ENCODE assay signal across 9 mouse cellular contexts in genomic region chr9:81632736-81633436, GRCm38 (mm10). TPM values are rescaled to one million over a fixed set of nuclear protein-coding genes. Genes with fewer than 3 reads are reported as not detected.
DNase-seq lines count a peak whose midpoint lies in the region; ATAC-seq and TF ChIP-seq lines count a peak whose summit lies in the region.
"Had no signal": no experiment of that assay in that cellular context is flagged by ENCODE, and none has a peak within 500 bp of the region (broad histone marks: within the 10 kb centered on the region; RNA-seq: fewer than 3 reads in every experiment).

No protein-coding gene starts in this region.

- no peak overlapping the region for H3K27ac ChIP-seq in embryonic facial prominence, embryonic 11.5 days (replicated peaks; ENCODE audit: low read depth, low read length)
- no peak overlapping the region for H3K27ac ChIP-seq in heart, embryonic 16.5 days (ENCODE audit: low read length)
- no peak overlapping the region; the same call in 1 of the 2 replicates for H3K27ac ChIP-seq in midbrain, embryonic 12.5 days (replicated peaks)

- H3K4me3 ChIP-seq in E14TG2a.4 (replicated peaks; ENCODE audit: low read length), result peak overlapping the region; percentile 89
- H3K4me3 ChIP-seq in embryonic facial prominence, embryonic 11.5 days (ENCODE audit: low read depth, low read length), result peak overlapping the region; percentile 75
- peak overlapping the region; percentile 78 for H3K4me3 ChIP-seq in heart, embryonic 16.5 days (ENCODE audit: low read length)
- H3K4me3 ChIP-seq in midbrain, embryonic 12.5 days, result peak overlapping the region; percentile 78

- peak; percentile 37 to 38 for DNase-seq in cerebellum, postnatal 14 days
- DNase-seq in cerebellum, adult 11 months, result no peak
- peak; percentile 56 for DNase-seq in embryonic facial prominence, embryonic 11.5 days (ENCODE audit: low spot score)
- peak; percentile 17 to 42 for DNase-seq in left cerebral cortex, postnatal 25 days (ENCODE audit: low spot score in 2 of 2)
- DNase-seq in thymus, postnatal 36 days, result peak; percentile 6 to 26

- H3K4me2 ChIP-seq in embryonic facial prominence, embryonic 11.5 days (ENCODE audit: low read depth, low read length), result peak overlapping the region; percentile 99
- H3K4me2 ChIP-seq in heart, embryonic 16.5 days (ENCODE audit: low read depth, low read length), result peak overlapping the region; percentile 100
- H3K4me2 ChIP-seq in midbrain, embryonic 12.5 days (replicated peaks), result peak overlapping the region; percentile 100

- 0% methylated on average over 47 of the region's 47 CpGs for whole genome bisulfite sequencing in embryonic facial prominence, embryonic 11.5 days
- WGBS in heart, embryonic 16.5 days, result 1% methylated on average over 47 of the region's 47 CpGs
- WGBS in midbrain, embryonic 12.5 days, result under 1% methylated on average over 46 of the region's 47 CpGs

- peak; percentile 71 for ATAC-seq in embryonic facial prominence, embryonic 11.5 days (replicated peaks; ENCODE audit: insufficient number of reproducible peaks, low FRiP score, low TSS enrichment, low read depth)
- peak; percentile 35 for ATAC-seq in heart, embryonic 16.5 days (replicated peaks; ENCODE audit: extremely low read depth, insufficient read depth, low FRiP score)
- peak; percentile 76 for ATAC-seq in midbrain, embryonic 12.5 days (ENCODE audit: low FRiP score, low read depth)

- H3K27me3 ChIP-seq in E14TG2a.4 (ENCODE audit: insufficient read depth, low read length), result peaks cover 39% of the 10 kb centered on the region
- H3K27me3 ChIP-seq in embryonic facial prominence, embryonic 11.5 days (ENCODE audit: control insufficient read depth, insufficient read depth, low read length), result peaks cover 16% of the 10 kb centered on the region; the same call in 1 of the 2 replicates
- H3K27me3 ChIP-seq in heart, embryonic 16.5 days (ENCODE audit: control insufficient read depth, insufficient read depth, low read length), result peaks cover 23% of the 10 kb centered on the region
- H3K27me3 ChIP-seq in midbrain, embryonic 12.5 days, result peaks cover 56% of the 10 kb centered on the region
- H3K27me3 ChIP-seq: CH12.LX had no signal

- H3K9me3 ChIP-seq in E14TG2a.4 (ENCODE audit: low read length), result no peaks in the 10 kb centered on the region; the same call in 1 of the 2 replicates
- H3K9me3 ChIP-seq in embryonic facial prominence, embryonic 11.5 days (replicated peaks; ENCODE audit: control insufficient read depth, low read length), result no peaks in the 10 kb centered on the region
- no peaks in the 10 kb centered on the region for H3K9me3 ChIP-seq in heart, embryonic 16.5 days (replicated peaks; ENCODE audit: control insufficient read depth, low read length)
- H3K9me3 ChIP-seq in midbrain, embryonic 12.5 days, result no peaks in the 10 kb centered on the region

- H3K4me1 ChIP-seq in E14TG2a.4 (replicated peaks; ENCODE audit: low read depth, low read length), result peaks cover 44% of the 10 kb centered on the region
- H3K4me1 ChIP-seq in embryonic facial prominence, embryonic 11.5 days (ENCODE audit: control insufficient read depth, insufficient read depth, low read length), result no peaks in the 10 kb centered on the region
- peaks cover 9% of the 10 kb centered on the region for H3K4me1 ChIP-seq in heart, embryonic 16.5 days (ENCODE audit: control insufficient read depth, insufficient read depth, low read length)
- H3K4me1 ChIP-seq in midbrain, embryonic 12.5 days, result peaks cover 20% of the 10 kb centered on the region; the same call in 1 of the 2 replicates

- H3K36me3 ChIP-seq in E14TG2a.4 (ENCODE audit: insufficient read depth, low read length), result no peaks in the 10 kb centered on the region
- H3K36me3 ChIP-seq in embryonic facial prominence, embryonic 11.5 days (replicated peaks; ENCODE audit: control insufficient read depth, insufficient read depth, low read depth, low read length), result no peaks in the 10 kb centered on the region
- H3K36me3 ChIP-seq in heart, embryonic 16.5 days (ENCODE audit: control insufficient read depth, insufficient read depth), result no peaks in the 10 kb centered on the region
- H3K36me3 ChIP-seq in midbrain, embryonic 12.5 days, result no peaks in the 10 kb centered on the region

- H3K9ac ChIP-seq in embryonic facial prominence, embryonic 11.5 days (replicated peaks; ENCODE audit: low read length), result peak overlapping the region; percentile 63
- H3K9ac ChIP-seq in heart, embryonic 16.5 days (ENCODE audit: low read length), result peak overlapping the region; percentile 77
- H3K9ac ChIP-seq in midbrain, embryonic 12.5 days (replicated peaks), result peak overlapping the region; percentile 64

- TF ChIP-seq CTCF in E14TG2a.4 (conservative IDR thresholded peaks at IDR 0.05; ENCODE audit: low read length), result no peak

- intact Hi-C loops in left cerebral cortex, postnatal 25 days (cut with DNase I), result loop anchor here (5.0 kb wide), 3 partner anchors 229 to 1179 kb away; partner anchors contain the start of gene Mei4

RNA-seq across cellular contexts. Expression of gene Htr1b, which starts 0.7 kb away (rescaled TPM):
- 0.69 and 1.2 TPM in 2 replicates for polyA plus RNA-seq in embryonic facial prominence, embryonic 11.5 days (2014; fragmentation: Nextera tagmentation; extraction: Ambion mirVana)
- polyA plus RNA-seq in heart, embryonic 16.5 days (2015; fragmentation: Nextera tagmentation; extraction: Ambion mirVana), result 0.42 TPM in 2 replicates
- 10 to 100 TPM; 13.1 to 19.7 TPM for total RNA-seq in left cerebral cortex, postnatal 25 days (2021)
- 0.51 and 0.58 TPM in 2 replicates for polyA plus RNA-seq in midbrain, embryonic 12.5 days (2016; fragmentation: Nextera tagmentation; extraction: Ambion mirVana)
- total RNA-seq: CH12.LX had no signal
